Mouse (Mus musculus): ENCODE data around the gene Gpx5. TPM values are rescaled to one million over a fixed set of nuclear protein-coding genes. Genes with fewer than 3 reads are reported as not detected.

Gpx5 gene
- not detected for polyA plus RNA-seq (2017; shearing (Covaris generic))

GRCm38 (mm10) chr13:21292631-21293030, at the start of gene Gpx5:
Gene Gpx5, minus strand, starts transcription at chr13:21292731.
- no peak for ATAC-seq

DNA sequence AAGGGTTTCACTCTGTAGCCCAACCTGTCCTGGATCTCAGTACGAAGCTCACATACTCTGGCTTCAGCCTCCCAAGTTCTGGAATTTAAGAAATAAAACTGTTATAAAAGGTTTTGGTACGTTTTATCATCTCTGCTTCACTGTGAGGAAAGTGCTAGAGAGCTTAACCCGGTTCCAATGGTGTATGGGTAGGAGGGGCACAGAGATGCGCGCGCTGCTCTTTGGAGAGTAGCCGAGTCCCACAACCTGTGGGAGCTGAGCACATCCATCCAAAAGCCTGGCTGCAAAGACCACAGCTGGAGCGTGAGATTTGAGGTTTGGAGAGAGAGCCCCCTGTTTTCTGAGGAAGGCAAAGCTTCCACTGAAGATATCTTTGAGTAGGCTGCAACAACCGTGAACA, 34.9 kb upstream of the Gpx5 start:
- ATAC-seq: no peak

DNA sequence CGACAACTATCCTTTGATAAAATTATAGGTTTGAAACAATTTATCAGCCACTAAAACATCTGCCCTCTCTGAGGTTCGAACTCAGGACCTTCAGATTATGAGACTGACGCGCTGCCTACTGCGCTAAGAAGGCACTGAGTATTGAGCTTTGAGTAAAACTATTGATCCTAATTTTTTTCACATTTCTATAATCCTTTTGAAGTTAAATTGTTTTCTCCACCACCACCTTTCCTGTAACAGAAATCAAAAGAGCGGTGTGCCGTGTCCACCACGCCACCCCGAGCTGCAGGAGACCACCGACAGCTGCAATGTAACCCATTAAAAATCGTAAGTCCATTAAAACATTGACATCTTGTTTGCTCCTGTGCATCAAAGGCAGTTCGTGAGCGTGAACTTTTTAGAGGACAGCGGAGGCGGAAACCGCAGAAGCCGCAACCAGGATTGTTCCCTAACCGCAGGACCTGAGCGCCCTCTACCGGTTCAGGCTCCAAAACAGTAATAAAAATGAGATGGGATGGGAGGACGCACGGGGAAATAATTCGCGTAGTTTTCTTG, 34.2 kb upstream of the Gpx5 start:
- no peak for ATAC-seq

DNA sequence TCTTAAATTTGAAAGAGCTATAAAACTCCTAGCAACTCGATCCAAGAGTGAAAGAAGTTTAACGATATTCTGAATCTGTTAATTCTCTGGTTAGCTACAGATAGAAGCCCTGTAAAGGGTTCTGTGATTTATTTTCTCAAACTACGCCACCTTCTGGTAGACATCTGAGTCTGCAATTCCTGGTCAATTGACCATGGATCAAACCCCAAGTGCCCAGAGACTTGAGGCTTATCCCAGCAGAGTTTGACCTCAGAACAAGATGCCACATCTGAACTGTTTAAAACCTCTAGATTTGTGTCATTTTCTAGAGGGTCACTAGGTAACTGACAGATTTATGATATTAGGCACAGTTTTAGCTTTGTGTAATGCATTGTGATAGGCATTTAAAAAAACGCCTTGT, 33.7 kb upstream of the Gpx5 start:
- no peak for ATAC-seq

DNA sequence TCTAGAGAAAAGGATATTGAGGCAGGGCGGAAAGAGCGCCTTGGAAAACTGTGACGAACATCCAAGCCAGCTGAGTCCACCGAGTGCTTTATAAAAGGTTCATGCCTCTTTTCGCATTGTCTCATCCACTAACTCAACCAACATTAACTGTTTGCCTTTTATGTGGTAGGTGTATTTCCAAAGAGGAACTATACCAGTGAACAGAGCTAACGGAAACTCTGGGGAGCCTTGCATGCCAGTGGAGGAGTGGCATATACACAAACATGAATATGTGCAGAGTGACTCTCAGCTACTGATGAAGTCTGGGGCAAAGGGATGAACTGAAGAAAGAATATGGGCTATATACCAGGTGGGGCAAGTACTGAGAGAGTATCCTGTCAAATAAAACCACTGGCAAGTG, 30.9 kb upstream of the Gpx5 start:
- ATAC-seq: no peak

DNA sequence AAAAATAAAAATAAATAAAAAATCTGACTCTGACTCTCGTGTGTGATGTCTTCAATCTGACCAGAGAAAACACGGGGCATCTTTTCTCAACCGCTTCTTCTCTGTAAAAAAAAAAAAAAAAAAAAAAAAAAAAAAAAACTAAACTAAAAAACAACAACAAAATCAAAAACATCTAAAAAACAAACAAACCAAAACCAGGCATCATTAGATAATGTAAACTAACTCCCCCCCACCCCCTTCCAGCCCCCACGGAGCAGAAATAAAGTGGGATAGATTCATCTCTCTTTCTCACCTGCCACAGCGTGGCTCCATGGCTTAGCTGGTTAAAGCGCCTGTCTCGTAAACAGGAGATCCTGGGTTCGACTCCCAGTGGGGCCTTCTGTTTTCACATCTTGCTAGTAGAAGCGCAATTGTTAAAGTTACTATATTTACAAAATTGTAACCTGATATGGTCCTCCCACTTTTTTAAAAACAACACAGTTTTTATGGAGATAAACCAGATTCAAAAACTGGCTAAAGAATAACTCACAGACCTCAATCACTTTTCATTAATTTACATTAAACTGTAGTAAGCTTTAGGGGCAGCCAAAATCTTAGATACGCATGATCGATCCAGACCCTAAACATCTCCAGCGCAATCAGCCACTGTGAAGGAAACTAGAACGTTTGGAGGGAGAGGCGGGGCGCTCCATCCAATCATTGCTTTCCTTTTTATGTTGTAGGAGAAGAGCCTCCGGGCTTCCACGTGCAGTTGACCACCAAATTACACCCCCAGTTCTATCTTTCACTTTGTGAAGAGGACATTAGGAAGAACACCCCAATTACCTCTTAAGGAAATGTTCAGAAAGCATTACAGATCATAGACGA, 30.2 kb upstream of the Gpx5 start:
- ATAC-seq: no peak

DNA sequence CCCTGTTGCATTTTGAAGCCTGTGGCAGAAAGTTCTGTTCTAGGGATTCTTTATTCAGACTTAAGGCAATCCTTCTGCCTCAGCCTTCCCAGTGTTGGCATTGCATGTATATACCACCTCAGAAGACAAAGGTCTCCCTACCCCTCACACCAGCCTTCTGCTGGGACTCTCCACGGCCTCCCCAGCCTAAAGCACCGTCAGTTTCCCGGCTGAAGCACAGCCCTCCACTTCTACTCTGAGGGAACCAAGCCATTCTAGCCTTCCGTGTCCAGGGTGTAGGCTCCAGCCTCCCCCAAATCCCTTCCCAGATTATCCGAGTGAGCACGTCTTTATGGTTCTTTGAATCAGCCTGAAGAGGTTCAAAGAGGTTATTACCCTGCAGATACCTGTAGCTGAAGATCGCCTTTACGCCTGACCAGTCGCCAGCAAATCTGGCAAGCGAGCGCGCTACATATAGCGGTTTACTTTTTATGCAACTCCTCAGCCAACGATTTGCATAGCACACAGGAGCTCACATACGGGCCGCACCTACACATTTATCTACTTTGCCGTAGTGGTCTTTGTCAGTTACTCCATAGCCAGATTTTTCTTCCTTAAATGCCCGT, 29.5 kb upstream of the Gpx5 start:
- no peak for ATAC-seq

DNA sequence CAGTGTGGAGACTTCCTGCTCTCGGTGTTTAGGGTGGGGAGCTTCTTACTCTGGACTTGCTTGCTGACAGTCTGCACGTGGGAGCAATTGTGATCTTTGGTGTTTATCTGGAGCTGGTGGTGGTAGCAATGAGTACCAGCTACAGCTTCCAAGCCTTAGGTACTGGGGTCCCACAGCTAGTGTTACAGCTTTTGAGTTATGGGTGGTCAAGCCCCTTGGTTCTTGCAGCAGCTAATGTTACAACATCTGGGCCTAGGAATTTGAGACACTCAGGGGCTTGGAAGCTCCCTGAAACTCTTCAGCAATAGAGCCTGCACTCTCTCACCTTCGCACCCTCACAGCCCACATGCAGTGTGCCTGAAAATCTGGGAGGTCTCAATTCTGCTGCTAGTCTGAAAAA, 27.7 kb upstream of the Gpx5 start:
- no peak for ATAC-seq

DNA sequence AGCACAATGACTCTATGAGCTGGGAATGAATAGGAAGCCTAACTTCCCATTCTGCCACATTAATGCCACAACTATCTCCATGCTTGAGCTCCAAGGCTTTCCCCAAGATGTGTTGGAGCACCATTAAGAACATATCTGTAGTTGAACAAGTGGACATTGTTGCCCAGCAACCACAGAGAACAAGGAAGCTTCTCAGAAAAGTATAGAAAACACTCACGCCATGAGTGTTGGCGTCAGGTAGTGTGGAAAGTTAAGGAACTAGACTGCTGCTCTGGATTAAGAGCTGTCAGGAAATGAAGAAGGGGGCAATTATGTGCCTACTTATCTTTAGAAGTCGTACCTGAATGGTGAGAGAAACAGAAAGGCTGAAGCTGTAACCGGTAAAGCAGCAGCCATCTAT, 21.4 kb upstream of the Gpx5 start:
- ATAC-seq: no peak

DNA sequence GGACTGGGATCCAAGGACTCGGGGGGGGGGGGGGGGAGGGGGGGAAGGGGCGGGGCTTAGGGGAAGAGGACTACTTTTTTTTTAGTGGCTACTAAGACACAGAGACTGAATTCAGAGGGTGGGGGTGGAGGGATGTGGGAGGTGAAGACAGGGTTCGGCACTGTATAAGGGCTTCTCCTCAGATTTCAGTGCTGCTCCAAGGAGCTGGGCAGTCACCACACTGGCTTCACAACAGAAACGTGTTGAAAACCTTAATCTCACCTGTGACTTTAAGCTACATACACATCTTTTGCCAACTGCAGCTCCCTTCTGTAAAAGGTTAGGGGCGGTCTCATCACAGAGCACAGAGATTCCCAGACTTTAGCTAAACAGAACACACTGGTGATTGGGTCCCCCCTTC, 20.3 kb upstream of the Gpx5 start:
- ATAC-seq: no peak

DNA sequence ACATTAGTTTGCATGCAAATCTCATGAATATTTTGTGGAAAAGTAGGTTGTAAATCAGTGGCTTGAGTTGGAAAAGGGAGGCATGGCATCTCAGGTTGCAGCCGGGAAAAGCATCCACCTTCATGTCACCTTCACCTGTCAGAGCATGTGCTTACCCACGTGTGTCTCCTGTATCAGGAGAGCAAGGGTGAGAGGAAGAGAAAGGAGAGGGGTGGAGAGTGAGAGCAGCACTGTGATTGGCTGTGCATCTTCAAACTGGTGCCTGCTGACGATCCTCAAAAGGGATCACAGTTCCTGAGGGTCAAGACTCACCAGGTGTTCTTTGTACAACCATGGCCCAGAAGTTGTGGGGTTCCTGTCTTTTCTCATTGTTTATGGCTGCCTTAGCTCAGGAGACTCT, 19.4 kb upstream of the Gpx5 start, which contains the start of gene Gpx6:
Gene Gpx6, plus strand, starts transcription at position 200 of the 400 bp plus-strand sequence.
- no peak for ATAC-seq

DNA sequence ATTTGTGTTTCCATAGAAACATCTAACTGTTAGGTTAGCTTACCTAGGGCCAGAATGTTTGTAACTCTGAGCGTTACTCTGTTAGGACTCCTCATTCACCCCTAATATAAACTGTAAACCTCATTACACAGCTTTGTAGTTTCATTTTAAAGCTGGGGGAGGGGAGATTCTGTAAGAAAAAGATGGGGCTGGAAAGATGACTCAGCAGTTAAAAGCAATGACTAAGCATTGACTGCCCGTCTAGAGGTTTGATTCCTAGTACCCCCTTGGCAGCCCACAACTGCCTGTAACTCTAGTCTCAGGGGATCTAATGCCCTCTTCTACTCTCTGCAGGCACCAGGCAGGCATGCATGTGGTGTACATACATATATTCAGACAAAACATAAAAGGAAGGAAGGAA, 17.3 kb upstream of the Gpx5 start:
- ATAC-seq: no peak

DNA sequence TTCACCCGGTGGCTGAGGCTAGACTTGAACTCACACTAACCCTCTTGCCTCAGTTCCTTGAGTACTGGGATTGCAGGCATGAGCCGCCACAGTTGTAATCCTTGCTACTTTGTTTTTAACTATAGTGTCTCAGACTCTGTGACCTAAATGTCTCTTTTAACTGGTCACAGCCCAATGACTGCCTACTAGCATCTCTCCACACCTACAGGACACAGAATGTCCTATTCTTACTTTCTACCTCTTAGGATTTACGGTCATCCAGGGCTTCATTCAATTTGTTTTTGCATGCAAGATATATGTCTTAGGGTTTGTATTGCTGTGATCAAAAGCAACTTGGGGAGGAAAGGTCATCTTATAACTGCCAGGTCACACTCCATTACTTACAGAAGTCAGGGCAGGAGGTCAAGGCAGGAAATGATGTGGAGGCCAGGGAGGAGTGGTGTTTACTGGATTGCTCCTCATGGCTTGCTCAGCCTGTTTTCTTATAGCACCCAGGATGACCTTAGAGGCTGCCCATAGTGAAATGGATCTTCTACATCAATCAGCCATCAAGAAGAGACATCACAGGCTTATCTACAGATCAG, 12.0 kb upstream of the Gpx5 start:
- ATAC-seq: no peak

- ATAC-seq: no peak
These were observed 6.0 kb upstream of the Gpx5 start for GRCm38 (mm10) chr13:21298557-21298956.

GRCm38 (mm10) chr13:21279559-21279958, 13.0 kb downstream of the Gpx5 start:
- peak; percentile 86 for ATAC-seq

DNA sequence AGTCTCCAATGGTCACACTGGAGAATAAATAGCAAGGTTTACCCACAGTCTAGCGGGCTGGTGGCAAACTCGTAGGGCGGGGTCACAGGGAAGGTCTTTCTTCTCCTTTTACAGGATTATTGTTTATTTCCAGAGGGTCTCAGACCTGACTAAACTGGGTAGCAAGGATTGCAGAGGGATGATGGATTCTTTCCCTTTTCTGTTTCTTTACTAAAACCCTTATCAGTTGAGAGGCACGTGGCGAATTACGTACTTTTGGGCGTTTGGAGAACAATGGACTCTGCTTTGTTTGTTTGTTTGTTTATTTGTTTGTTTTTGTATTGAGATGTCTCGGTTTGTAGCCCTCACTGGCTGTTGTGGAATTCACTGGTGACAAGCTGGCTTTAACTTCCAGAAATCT, 13.5 kb downstream of the Gpx5 start:
- no peak for ATAC-seq

GRCm38 (mm10) chr13:21276551-21276950, 16.0 kb downstream of the Gpx5 start:
- no peak for ATAC-seq

DNA sequence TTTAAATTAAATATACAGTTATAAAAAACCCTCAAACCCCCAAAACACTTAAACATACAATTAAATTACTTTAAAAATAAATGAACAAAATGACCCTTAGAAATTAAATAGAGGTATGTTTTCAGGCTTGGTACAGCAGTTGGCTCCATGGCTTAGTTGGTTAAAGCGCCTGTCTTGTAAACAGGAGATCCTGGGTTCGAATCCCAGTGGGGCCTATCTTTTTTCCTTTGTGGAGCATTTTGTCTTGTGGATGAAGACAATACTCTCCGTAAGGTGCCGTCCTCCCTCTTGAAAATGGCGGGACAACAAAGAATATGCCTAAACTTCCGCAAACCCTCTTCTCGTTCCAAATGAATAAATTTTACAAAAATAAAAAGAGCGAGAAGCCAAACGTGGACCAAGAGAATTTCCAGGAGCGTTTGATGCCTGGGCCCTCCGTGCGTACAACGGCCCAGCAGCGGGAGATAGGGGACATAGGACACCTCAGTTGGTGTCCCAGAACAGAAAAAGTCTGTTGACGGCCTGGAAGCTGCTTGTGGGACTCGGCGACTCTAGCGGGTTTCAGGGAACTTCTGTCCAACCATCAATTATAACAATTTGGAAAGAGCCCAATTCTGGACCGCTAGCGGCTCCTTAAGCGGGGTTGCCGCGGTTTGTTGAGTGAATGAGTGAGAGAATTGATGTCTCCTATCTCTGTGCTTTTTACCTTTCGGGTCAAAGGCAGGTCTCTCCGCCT, 16.5 kb downstream of the Gpx5 start:
- ATAC-seq: no peak

DNA sequence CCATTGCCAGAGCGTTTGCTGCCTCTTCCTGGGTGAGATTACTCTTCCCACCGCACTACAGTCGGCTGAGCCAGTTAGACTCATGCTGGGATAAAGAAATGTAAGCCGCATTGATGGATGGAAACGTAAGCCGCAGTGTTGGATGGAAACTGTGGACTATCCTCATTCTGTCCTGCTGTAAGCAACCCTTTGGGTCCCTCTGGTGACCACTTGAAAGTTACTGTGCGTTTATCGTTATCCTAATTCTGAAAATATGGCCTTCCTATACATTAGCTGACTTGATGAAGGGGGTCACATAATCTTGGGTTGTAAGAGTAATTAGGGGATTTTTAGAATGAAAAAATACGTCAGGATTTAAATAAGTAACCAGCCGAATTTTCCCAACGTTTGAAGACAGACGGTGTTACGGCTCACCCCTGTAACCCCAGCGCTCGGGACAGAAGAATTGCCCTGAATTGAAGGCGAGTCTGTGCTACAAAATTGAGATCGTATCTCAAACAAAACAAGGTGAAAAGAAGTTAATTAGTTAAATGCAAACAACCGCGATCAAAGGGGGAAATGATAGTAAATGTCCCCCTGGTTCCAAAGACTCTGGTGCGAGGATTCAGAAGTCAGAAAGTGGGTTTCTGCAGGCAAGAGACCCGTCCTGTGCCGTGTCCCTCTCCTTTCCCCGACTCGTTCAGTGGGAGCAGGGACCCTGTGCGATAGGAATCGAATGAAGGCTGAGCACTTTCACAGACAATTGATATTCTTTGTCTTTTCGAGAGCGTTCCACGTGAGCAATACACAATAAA, 17.3 kb downstream of the Gpx5 start:
- no peak for ATAC-seq

DNA sequence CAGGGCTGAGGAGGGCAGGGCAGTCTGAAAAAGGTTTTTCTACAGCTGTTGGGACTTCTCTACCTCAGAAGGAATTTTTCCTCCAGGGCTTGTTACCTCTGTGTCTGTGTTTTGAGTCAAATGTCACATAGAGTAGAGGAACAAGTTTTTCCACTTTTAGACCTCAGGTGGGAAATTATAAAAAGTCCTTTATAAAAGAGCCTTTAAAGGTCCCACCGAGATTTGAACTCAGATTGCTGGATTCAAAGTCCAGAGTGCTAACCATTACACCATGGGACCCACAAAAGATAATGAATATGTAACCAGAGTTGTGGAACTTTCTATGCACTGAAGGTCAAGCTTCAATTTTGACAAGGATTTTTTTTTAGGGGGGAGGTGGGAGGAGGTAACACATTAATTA, 24.3 kb downstream of the Gpx5 start:
- no peak for ATAC-seq

- no peak for ATAC-seq
These were observed 25.0 kb downstream of the Gpx5 start for GRCm38 (mm10) chr13:21267541-21267940.

GRCm38 (mm10) chr13:21265736-21266135, 26.8 kb downstream of the Gpx5 start:
- ATAC-seq: no peak
